Mouse (Mus musculus) small intestine, adult 10 weeks (tissue): Measurements from ENCODE around the gene Arid2. TPM values are rescaled to one million over a fixed set of nuclear protein-coding genes. Genes with fewer than 3 reads are reported as not detected.

Experiments used
- polyA plus RNA-seq: library from polyadenylated mRNA; stranded (reverse); fragments of 350-450 nt; fragmentation: Illumina TruSeq; extraction: RNeasy Lipid Tissue Mini Kit (QIAGEN cat#74804); gene quantifications from one replicate; pipeline ENCODE4 v1.2.3, GENCODE M21; 2014; ENCODE audit warnings: low replicate concordance

The Arid2 gene
- polyA plus RNA-seq, result 47.1 TPM

GRCm38 (mm10) chr15:96287369-96287975 lies at the start of gene Arid2:
Gene Arid2 (plus strand): TSS chr15:96287518.

Other genes with a start within 250 kb of the Arid2 start
- 77.0 TPM for gene Scaf11, start 173.3 kb downstream of the Arid2 start, polyA plus RNA-seq